Mouse (Mus musculus) midbrain, embryonic 12.5 days (tissue): ENCODE results near the gene Arhgap29. TPM values are rescaled to one million over a fixed set of nuclear protein-coding genes. Genes with fewer than 3 reads are reported as not detected.
A peak's percentile ranks its signal among the peaks of the same experiment; 100 is the strongest.

ENCODE experiments used
- ATAC-seq: fragments of 200-750 bp; cut with Nextera tagmentation; 2 replicates; pipeline ENCODE4 v1.8.0; 2017; ENCODE audit warnings: low read depth, moderate TSS enrichment, moderate library complexity; ENCODE audit not compliant: low FRiP score
- H3K27ac ChIP-seq: fragments of 300-500 bp; sonication (generic); replicated peaks from 2 replicates; pipeline ENCODE4 v1.5.1; 2016; ENCODE audit warnings: mild to moderate bottlenecking
- H3K27me3 ChIP-seq: fragments of 300-500 bp; sonication (generic); 2 replicates; pipeline ENCODE4 v1.6.1; 2016; ENCODE audit warnings: mild to moderate bottlenecking
- H3K36me3 ChIP-seq: fragments of 300-500 bp; sonication (generic); 2 replicates; pipeline ENCODE4 v1.6.1; 2016
- H3K4me1 ChIP-seq: fragments of 300-500 bp; sonication (generic); 2 replicates; pipeline ENCODE4 v1.6.1; 2016
- H3K4me2 ChIP-seq: fragments of 300-500 bp; sonication (generic); replicated peaks from 2 replicates; pipeline ENCODE4 v1.6.1; 2016; ENCODE audit warnings: mild to moderate bottlenecking, moderate library complexity
- H3K4me3 ChIP-seq: fragments of 300-500 bp; sonication (generic); 2 replicates; pipeline ENCODE4 v1.5.1; 2016; ENCODE audit warnings: mild to moderate bottlenecking
- H3K9ac ChIP-seq: fragments of 300-500 bp; sonication (generic); replicated peaks from 2 replicates; pipeline ENCODE4 v1.6.1; 2016; ENCODE audit warnings: mild to moderate bottlenecking, moderate library complexity
- H3K9me3 ChIP-seq: fragments of 300-500 bp; sonication (generic); 2 replicates; pipeline ENCODE4 v1.6.1; 2016; ENCODE audit warnings: mild to moderate bottlenecking
- WGBS: fragments of 180-500 bp; shearing (Covaris S2); methylation state at CpG from one replicate; pipeline ENCODE4 v1.1.7; 2016; 5-methylcytosine and 5-hydroxymethylcytosine counted together
- polyA plus RNA-seq: library from polyadenylated mRNA; unstranded; fragments of >200 nt; fragmentation: Nextera tagmentation; extraction: Ambion mirVana; gene quantifications from 2 replicates; pipeline ENCODE4 v1.2.1, GENCODE M21; 2016

Gene Arhgap29
- polyA plus RNA-seq, 1 experiment from 2014 or later = 44.2 TPM

DNA sequence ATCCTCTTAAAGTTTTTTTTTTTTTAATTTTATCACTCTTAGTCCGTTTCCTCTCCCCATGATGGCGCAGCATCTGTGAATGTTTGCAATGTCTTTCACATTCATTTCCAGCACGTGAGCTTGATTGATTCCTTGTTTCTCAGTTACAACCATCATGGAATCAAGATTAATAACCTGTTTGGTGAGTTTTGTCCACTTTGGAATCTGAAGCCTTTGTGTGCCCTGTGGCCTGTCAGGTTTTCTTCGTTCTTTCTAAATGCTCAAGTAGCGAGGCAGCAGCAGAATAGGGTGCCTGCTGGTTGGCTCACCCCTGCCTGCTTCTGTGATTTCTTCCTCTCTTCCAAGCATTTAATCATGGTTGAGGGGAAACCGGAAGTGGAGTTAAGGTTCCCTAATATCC, 2.2 kb upstream of the Arhgap29 start:
- ATAC-seq = no peak
- 73% methylated on average over 6 of the region's 6 CpGs for WGBS
- Histone ChIP-seq H3K36me3 (no peaks in the 10 kb centered on the region), H3K4me1 (peaks cover 11% of the 10 kb centered on the region), H3K4me3 (no peak overlapping the region), H3K27ac (no peak overlapping the region), H3K9me3 (no peaks in the 10 kb centered on the region), H3K27me3 (peaks cover 27% of the 10 kb centered on the region), H3K4me2 (no peak overlapping the region), H3K9ac (no peak overlapping the region)

GRCm38 (mm10) chr3:121951116-121951515, 1.2 kb upstream of the Arhgap29 start:
- Histone ChIP-seq H3K9me3 (no peaks in the 10 kb centered on the region), H3K36me3 (no peaks in the 10 kb centered on the region), H3K9ac (no peak overlapping the region), H3K27ac (no peak overlapping the region), H3K4me1 (peaks cover 11% of the 10 kb centered on the region), H3K4me2 (no peak overlapping the region), H3K4me3 (no peak overlapping the region), H3K27me3 (peaks cover 31% of the 10 kb centered on the region)
- no peak for ATAC-seq
- 88% methylated on average over 2 of the region's 2 CpGs for WGBS

GRCm38 (mm10) chr3:121953049-121953432, 700 bp downstream of the Arhgap29 start:
- H3K27ac ChIP-seq = no peak overlapping the region
- 1% methylated on average over 36 of the region's 44 CpGs for WGBS
- peak overlapping the region; percentile 58 for H3K9ac ChIP-seq
- peak overlapping the region; percentile 82 for H3K4me2 ChIP-seq
- ATAC-seq = peak; percentile 94
- H3K9me3 ChIP-seq = no peaks in the 10 kb centered on the region
- H3K4me1 ChIP-seq = peaks cover 11% of the 10 kb centered on the region
- peak overlapping the region; percentile 56 for H3K4me3 ChIP-seq
- H3K27me3 ChIP-seq = peaks cover 31% of the 10 kb centered on the region
- H3K36me3 ChIP-seq = no peaks in the 10 kb centered on the region

DNA sequence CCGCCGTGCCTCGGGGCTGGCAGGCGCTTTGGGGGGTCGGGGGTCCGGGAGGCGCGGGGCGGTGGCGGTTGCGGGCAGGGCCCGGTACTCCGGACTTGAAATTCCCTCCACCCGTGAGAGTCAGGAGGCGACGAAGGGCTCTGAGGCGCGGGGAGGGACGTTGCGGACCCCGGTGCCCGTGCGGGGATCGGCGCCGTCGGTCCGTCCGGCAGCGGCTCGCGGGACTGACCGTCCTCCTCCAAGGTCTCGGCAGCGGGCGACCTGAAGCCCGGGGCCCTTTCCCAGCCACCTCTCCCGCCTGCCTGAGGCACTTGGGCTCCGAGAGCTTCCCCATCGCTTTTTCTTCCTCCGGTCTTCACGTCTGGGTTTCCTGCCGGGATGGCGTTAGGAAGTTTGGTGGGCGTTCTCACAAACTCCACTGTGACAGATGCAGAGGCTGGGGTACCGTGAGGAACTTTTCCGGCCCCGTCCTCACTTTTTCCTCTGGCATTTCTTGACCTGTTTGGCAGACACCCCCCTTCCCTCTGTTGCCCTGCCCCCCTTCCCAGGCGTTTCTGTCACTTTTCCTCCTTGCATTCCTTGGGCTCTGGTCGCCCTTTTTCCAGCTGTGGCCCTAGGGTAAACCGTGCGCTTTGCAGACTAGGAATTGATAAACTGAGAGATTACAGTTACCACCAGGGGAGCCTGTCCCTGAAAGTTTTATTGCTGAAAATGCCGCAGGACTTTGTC, 1.3 kb downstream of the Arhgap29 start:
- peak overlapping the region; percentile 82 for H3K4me2 ChIP-seq
- H3K27ac ChIP-seq = no peak overlapping the region
- no peaks in the 10 kb centered on the region for H3K9me3 ChIP-seq
- WGBS = 1% methylated on average over 52 of the region's 53 CpGs
- no peak for ATAC-seq
- peaks cover 11% of the 10 kb centered on the region for H3K4me1 ChIP-seq
- peaks cover 31% of the 10 kb centered on the region for H3K27me3 ChIP-seq
- H3K36me3 ChIP-seq = no peaks in the 10 kb centered on the region
- H3K4me3 ChIP-seq = peak overlapping the region; percentile 56
- peak overlapping the region; percentile 58 for H3K9ac ChIP-seq

GRCm38 (mm10) chr3:121954421-121954820, 2.1 kb downstream of the Arhgap29 start:
- no peak overlapping the region for H3K27ac ChIP-seq
- H3K9me3 ChIP-seq = no peaks in the 10 kb centered on the region
- no peaks in the 10 kb centered on the region for H3K36me3 ChIP-seq
- no peak overlapping the region for H3K4me2 ChIP-seq
- peaks cover 31% of the 10 kb centered on the region for H3K27me3 ChIP-seq
- no peak overlapping the region for H3K9ac ChIP-seq
- WGBS = 43% methylated on average over 2 of the region's 2 CpGs
- no peak for ATAC-seq
- H3K4me3 ChIP-seq = no peak overlapping the region; the same call in 1 of the 2 replicates
- H3K4me1 ChIP-seq = peaks cover 11% of the 10 kb centered on the region

- no peaks in the 10 kb centered on the region for H3K36me3 ChIP-seq
- ATAC-seq = no peak
- no peak overlapping the region for H3K27ac ChIP-seq
- H3K9ac ChIP-seq = no peak overlapping the region
- 96% methylated on average over 4 of the region's 4 CpGs for WGBS
- peaks cover 31% of the 10 kb centered on the region for H3K27me3 ChIP-seq
- H3K4me3 ChIP-seq = no peak overlapping the region
- no peak overlapping the region for H3K4me2 ChIP-seq
- H3K9me3 ChIP-seq = no peaks in the 10 kb centered on the region
- peaks cover 11% of the 10 kb centered on the region for H3K4me1 ChIP-seq
Measured at GRCm38 (mm10) chr3:121955527-121955926, 3.2 kb downstream of the Arhgap29 start.

DNA sequence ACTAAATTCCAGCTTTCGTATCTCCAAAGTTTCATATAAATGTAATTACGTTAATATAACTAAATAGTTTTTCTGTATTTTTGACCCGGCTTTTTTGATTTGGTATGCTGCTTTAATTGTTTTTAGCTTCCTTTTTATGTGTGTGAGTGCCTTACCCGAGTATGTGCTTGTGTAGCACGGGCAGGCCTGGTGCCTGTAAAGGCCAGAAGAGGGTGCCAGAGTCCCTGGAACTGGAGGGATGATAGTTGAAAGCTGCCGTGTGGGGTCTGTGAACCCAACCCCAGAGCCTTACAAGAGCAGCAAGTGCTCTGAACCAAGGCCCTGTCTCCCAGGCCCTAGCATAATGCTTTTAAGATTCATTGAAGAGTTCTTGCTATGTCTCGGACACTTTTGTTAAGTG, 4.4 kb downstream of the Arhgap29 start:
- H3K4me3 ChIP-seq = no peak overlapping the region
- H3K27me3 ChIP-seq = peaks cover 30% of the 10 kb centered on the region
- no peaks in the 10 kb centered on the region for H3K9me3 ChIP-seq
- H3K27ac ChIP-seq = no peak overlapping the region
- H3K4me2 ChIP-seq = no peak overlapping the region
- H3K36me3 ChIP-seq = no peaks in the 10 kb centered on the region
- peaks cover 11% of the 10 kb centered on the region for H3K4me1 ChIP-seq
- H3K9ac ChIP-seq = no peak overlapping the region
- WGBS = 81% methylated on average over 7 of the region's 7 CpGs
- no peak for ATAC-seq

GRCm38 (mm10) chr3:121957606-121958344, 5.4 kb downstream of the Arhgap29 start:
- Histone ChIP-seq H3K9ac (no peak overlapping the region), H3K4me3 (no peak overlapping the region), H3K27ac (no peak overlapping the region), H3K9me3 (no peaks in the 10 kb centered on the region), H3K27me3 (peaks cover 23% of the 10 kb centered on the region), H3K4me2 (no peak overlapping the region), H3K36me3 (no peaks in the 10 kb centered on the region), H3K4me1 (peaks cover 11% of the 10 kb centered on the region)
- WGBS = 92% methylated on average over 2 of the region's 2 CpGs
- no peak for ATAC-seq

GRCm38 (mm10) chr3:121964173-121964572, 11.8 kb downstream of the Arhgap29 start:
- no peaks in the 10 kb centered on the region for H3K36me3 ChIP-seq
- H3K4me3 ChIP-seq = no peak overlapping the region
- H3K27ac ChIP-seq = no peak overlapping the region
- H3K4me1 ChIP-seq = peaks cover 8% of the 10 kb centered on the region
- no peak overlapping the region for H3K4me2 ChIP-seq
- ATAC-seq = no peak
- no peak overlapping the region for H3K9ac ChIP-seq
- peaks cover 26% of the 10 kb centered on the region; the same call in 1 of the 2 replicates for H3K27me3 ChIP-seq
- H3K9me3 ChIP-seq = no peaks in the 10 kb centered on the region

DNA sequence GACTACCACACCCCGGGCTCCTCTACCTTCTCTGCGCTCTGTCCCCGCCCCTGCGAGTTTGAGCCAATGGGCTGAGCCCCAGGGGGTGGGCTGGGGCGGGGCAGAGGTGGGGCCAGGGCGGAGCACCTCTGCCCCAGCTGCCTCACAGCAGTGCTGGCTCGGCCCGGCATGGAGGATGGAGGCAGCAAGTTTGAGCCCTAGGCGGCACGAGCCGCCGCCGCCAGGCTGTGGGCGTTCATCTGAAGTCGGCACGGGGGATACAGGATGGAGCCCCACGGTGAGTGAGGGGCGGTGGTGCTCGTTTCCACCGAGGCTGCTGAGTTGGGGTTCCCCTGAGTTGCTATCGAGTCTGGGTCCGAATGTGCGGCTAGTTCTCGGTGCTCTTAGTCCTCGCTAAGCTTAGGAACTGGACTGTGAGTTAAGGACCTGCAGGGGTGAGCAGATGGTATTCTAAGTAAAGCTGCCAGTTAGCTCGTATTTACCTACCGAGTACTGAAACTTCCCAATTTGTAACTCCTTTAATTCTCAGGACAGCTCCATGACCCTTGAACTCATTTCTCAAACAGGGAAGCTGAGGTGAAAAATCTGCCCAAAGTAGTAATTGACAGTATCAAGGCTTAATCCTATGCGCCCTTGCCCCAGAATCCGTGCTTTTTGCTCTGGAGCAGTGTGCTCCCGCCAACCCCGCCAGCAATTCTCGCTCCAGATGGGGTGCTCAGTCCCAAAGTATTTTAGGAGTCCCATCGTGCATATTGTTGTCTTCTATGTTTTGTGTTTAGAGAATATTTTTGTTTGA, 15.5 kb downstream of the Arhgap29 start:
- under 1% methylated on average over 33 of the region's 33 CpGs for WGBS

GRCm38 (mm10) chr3:121968621-121969020, 16.3 kb downstream of the Arhgap29 start:
- Histone ChIP-seq H3K9ac (no peak overlapping the region), H3K4me3 (peak overlapping the region; percentile 54; the same call in 1 of the 2 replicates), H3K4me1 (peaks cover 8% of the 10 kb centered on the region), H3K9me3 (no peaks in the 10 kb centered on the region), H3K27ac (no peak overlapping the region), H3K27me3 (peaks cover 30% of the 10 kb centered on the region; the same call in 1 of the 2 replicates), H3K4me2 (peak overlapping the region; percentile 90), H3K36me3 (no peaks in the 10 kb centered on the region)
- 2% methylated on average over 8 of the region's 8 CpGs for WGBS
- no peak for ATAC-seq

More for the DNA sequence above, 15.5 kb downstream of the Arhgap29 start:
- Histone ChIP-seq H3K4me2 (peak overlapping the region; percentile 90), H3K27me3 (peaks cover 30% of the 10 kb centered on the region; the same call in 1 of the 2 replicates), H3K36me3 (no peaks in the 10 kb centered on the region), H3K4me1 (peaks cover 8% of the 10 kb centered on the region), H3K4me3 (peak overlapping the region; percentile 54), H3K27ac (0 out of 2 replicates have a peak overlapping the region, but pooled peaks have one; percentile 10), H3K9me3 (no peaks in the 10 kb centered on the region), H3K9ac (peak overlapping the region; percentile 63)
- ATAC-seq = peak; percentile 100
